In genomic region chr5:124478873-124479204, GRCm38 (mm10) we compare ENCODE assay signal across 8 mouse cellular contexts. TPM values are rescaled to one million over a fixed set of nuclear protein-coding genes. Genes with fewer than 3 reads are reported as not detected.
A peak's percentile ranks its signal among the peaks of the same experiment; 100 is the strongest.
DNase-seq lines count a peak whose midpoint lies in the region; ATAC-seq and TF ChIP-seq lines count a peak whose summit lies in the region.

No protein-coding gene starts in this region.

- TF ChIP-seq EP300 in CH12.LX (IDR thresholded peaks at IDR 0.05; ENCODE audit: low read length), result no peak
- no peak for TF ChIP-seq EP300 in liver, embryonic 14.5 days (IDR thresholded peaks at IDR 0.05; ENCODE audit: low read depth)

- 0 out of 2 replicates have a peak overlapping the region, but pooled peaks have one; percentile 66 for H3K4me3 ChIP-seq in heart, embryonic 13.5 days
- peak overlapping the region; percentile 21 to 44 (median 37) for H3K4me3 ChIP-seq in CH12.LX (replicated peaks in 1 of 3; ENCODE audit: low read depth in 2 of 3, low read length in 2 of 3, poor library complexity in 1 of 3)
- no peak overlapping the region; the same call in 1 of the 2 replicates for H3K4me3 ChIP-seq in embryonic facial prominence, embryonic 14.5 days (ENCODE audit: low read depth, low read length)
- H3K4me3 ChIP-seq in liver, embryonic 14.5 days (ENCODE audit: insufficient read depth in 1 of 2, low read depth in 2 of 2, low read length in 2 of 2), result no peak overlapping the region

- peak overlapping the region; percentile 83 for H3K27ac ChIP-seq in heart, embryonic 13.5 days (replicated peaks)
- H3K27ac ChIP-seq in CH12.LX (ENCODE audit: insufficient read depth, low read depth), result peak overlapping the region; percentile 94
- peak overlapping the region; percentile 90 for H3K27ac ChIP-seq in embryonic facial prominence, embryonic 14.5 days (replicated peaks; ENCODE audit: low read depth, low read length)
- H3K27ac ChIP-seq in liver, embryonic 14.5 days, result no peak overlapping the region; the same call in 1 of the 2 replicates

- peaks cover 29% of the 10 kb centered on the region for H3K4me1 ChIP-seq in heart, embryonic 13.5 days
- peaks cover 3 to 24% of the 10 kb centered on the region in 2 experiments; a peak in 3 of 4 replicates for H3K4me1 ChIP-seq in CH12.LX (ENCODE audit: control insufficient read depth in 1 of 2, insufficient read depth in 2 of 2)
- peaks cover 10% of the 10 kb centered on the region; the same call in 1 of the 2 replicates for H3K4me1 ChIP-seq in embryonic facial prominence, embryonic 14.5 days (ENCODE audit: control insufficient read depth, insufficient read depth, low read length)
- peaks cover 0 to 20% of the 10 kb centered on the region in 2 experiments; a peak in 3 of 4 replicates for H3K4me1 ChIP-seq in liver, embryonic 14.5 days (replicated peaks; ENCODE audit: control insufficient read depth in 2 of 2, insufficient read depth in 2 of 2, low read length in 1 of 2)

- peaks cover 35% of the 10 kb centered on the region for H3K79me2 ChIP-seq in CH12.LX (replicated peaks; ENCODE audit: control insufficient read depth, extremely low read depth, insufficient read depth, poor library complexity, severe bottlenecking)

- H3K36me3 ChIP-seq in heart, embryonic 13.5 days, result no peaks in the 10 kb centered on the region
- peaks cover 9 to 17% of the 10 kb centered on the region in 2 experiments for H3K36me3 ChIP-seq in CH12.LX (replicated peaks in 1 of 2; ENCODE audit: control insufficient read depth in 1 of 2, insufficient read depth in 1 of 2, low read length in 1 of 2)
- no peaks in the 10 kb centered on the region for H3K36me3 ChIP-seq in embryonic facial prominence, embryonic 14.5 days (ENCODE audit: control insufficient read depth, insufficient read depth, low read length)
- no peaks in the 10 kb centered on the region for H3K36me3 ChIP-seq in liver, embryonic 14.5 days (replicated peaks; ENCODE audit: control insufficient read depth, insufficient read depth, low read depth)

- H3K9ac ChIP-seq in heart, embryonic 13.5 days, result peak overlapping the region; percentile 58; the same call in 1 of the 2 replicates
- peak overlapping the region; percentile 83 for H3K9ac ChIP-seq in CH12.LX (ENCODE audit: insufficient read depth, low read depth)
- 0 out of 2 replicates have a peak overlapping the region, but pooled peaks have one; percentile 28 for H3K9ac ChIP-seq in embryonic facial prominence, embryonic 14.5 days (ENCODE audit: low read depth, low read length)
- H3K9ac ChIP-seq in liver, embryonic 14.5 days (replicated peaks), result no peak overlapping the region; the same call in 1 of the 2 replicates

- no peak for TF ChIP-seq RAD21 in CH12.LX (IDR thresholded peaks at IDR 0.05; ENCODE audit: low read depth, low read length)

- peak overlapping the region; percentile 86 for H3K4me2 ChIP-seq in heart, embryonic 13.5 days
- H3K4me2 ChIP-seq in CH12.LX (ENCODE audit: insufficient read depth, low read depth, poor library complexity, severe bottlenecking), result peak overlapping the region; percentile 59
- peak overlapping the region; percentile 48 for H3K4me2 ChIP-seq in embryonic facial prominence, embryonic 14.5 days (ENCODE audit: low read depth, low read length)
- peak overlapping the region; percentile 71 for H3K4me2 ChIP-seq in liver, embryonic 14.5 days (ENCODE audit: low read depth)

- 59% methylated on average over 1 of the region's 1 CpGs for WGBS in heart, embryonic 13.5 days
- 81% methylated on average over 1 of the region's 1 CpGs for WGBS in embryonic facial prominence, embryonic 14.5 days
- WGBS in liver, embryonic 14.5 days (ENCODE audit: insufficient replicate concordance), result 59% methylated on average over 1 of the region's 1 CpGs

- dilution Hi-C loops in CH12.LX (cut with MboI; ENCODE audit: extremely low pct_ligation_motif_present, extremely low pct_unique_long_range_greater_than_20kb, low sequenced_read_pairs), result no loop called here

- H3K27me3 ChIP-seq in heart, embryonic 13.5 days (replicated peaks), result no peaks in the 10 kb centered on the region
- no peaks in the 10 kb centered on the region for H3K27me3 ChIP-seq in CH12.LX (replicated peaks)
- no peaks in the 10 kb centered on the region for H3K27me3 ChIP-seq in embryonic facial prominence, embryonic 14.5 days (replicated peaks; ENCODE audit: control insufficient read depth, insufficient read depth, low read length)
- no peaks in the 10 kb centered on the region for H3K27me3 ChIP-seq in liver, embryonic 14.5 days (ENCODE audit: control insufficient read depth, insufficient read depth, low read length)

- no peak for DNase-seq in heart, adult 18-20 months
- no peak for DNase-seq in CH12.LX (ENCODE audit: extremely low read depth)
- no peak for DNase-seq in embryonic facial prominence, embryonic 14.5 days (ENCODE audit: low spot score)
- no peak for DNase-seq in liver, embryonic 14.5 days (ENCODE audit: low read depth in 3 of 3, low spot score in 3 of 3)
- DNase-seq in retina, embryonic 14.5 days (ENCODE audit: low spot score), result no peak
- no peak for DNase-seq in frontal cortex, postnatal 36 days (ENCODE audit: low spot score in 2 of 2)
- DNase-seq in adrenal gland, adult 18-20 months (ENCODE audit: low spot score in 2 of 2), result no peak

- no peak for ATAC-seq in heart, embryonic 13.5 days (ENCODE audit: extremely low read depth, insufficient number of reproducible peaks, low FRiP score, low TSS enrichment)
- ATAC-seq in embryonic facial prominence, embryonic 14.5 days (ENCODE audit: low read depth), result no peak
- no peak for ATAC-seq in liver, embryonic 14.5 days (ENCODE audit: insufficient read depth)

- no peak for TF ChIP-seq POLR2A in CH12.LX (IDR thresholded peaks at IDR 0.05; ENCODE audit: low read depth, low read length)

- H3K9me3 ChIP-seq in heart, embryonic 13.5 days, result no peaks in the 10 kb centered on the region
- H3K9me3 ChIP-seq in CH12.LX (replicated peaks; ENCODE audit: low read length), result peaks cover 5% of the 10 kb centered on the region
- no peaks in the 10 kb centered on the region for H3K9me3 ChIP-seq in embryonic facial prominence, embryonic 14.5 days (ENCODE audit: control insufficient read depth, low read length)
- no peaks in the 10 kb centered on the region for H3K9me3 ChIP-seq in liver, embryonic 14.5 days (ENCODE audit: control insufficient read depth, low read length)

- in situ Hi-C loops in CH12.LX (cut with MboI; ENCODE audit: low pct_ligation_motif_present, low pct_unique_long_range_greater_than_20kb, low sequenced_read_pairs), result loop anchor here (5.0 kb wide), 1 partner anchor 42 kb away; the partner anchor contains the start of gene Kmt5a

- no peak for TF ChIP-seq CTCF in CH12.LX (conservative IDR thresholded peaks at IDR 0.05 in 1 of 2, IDR thresholded peaks at IDR 0.05 in 1 of 2; ENCODE audit: low read depth in 2 of 2, low read length in 2 of 2)
- TF ChIP-seq CTCF in liver, embryonic 14.5 days (IDR thresholded peaks at IDR 0.05; ENCODE audit: low read depth), result no peak

RNA-seq across cellular contexts. Expression of gene Rilpl2, which starts 0.7 kb away (rescaled TPM):
- polyA plus RNA-seq in heart, embryonic 13.5 days (2015; fragmentation: Nextera tagmentation; extraction: Ambion mirVana), result 12.3 and 14.8 TPM in 2 replicates
- total RNA-seq in heart, adult 18-20 months (2021), result 1 to 10 TPM; 6.9 to 7.1 TPM
- 393 and 482 TPM in 2 replicates for total RNA-seq in CH12.LX (2012; rRNA removed)
- 415 and 425 TPM in 2 replicates for total RNA-seq in CH12.LX (2014; rRNA removed)
- 354 and 405 TPM in 2 replicates for polyA plus RNA-seq in CH12.LX (2012; ENCODE audit: insufficient read length, low read depth)
- polyA plus RNA-seq in embryonic facial prominence, embryonic 14.5 days (2014; fragmentation: Nextera tagmentation; extraction: Ambion mirVana), result 33.6 and 34.8 TPM in 2 replicates
- polyA plus RNA-seq in liver, embryonic 14.5 days (2012; rRNA removed), result 5.9 and 8.1 TPM in 2 replicates
- 7.8 and 9.6 TPM in 2 replicates for polyA plus RNA-seq in liver, embryonic 14.5 days (2014; fragmentation: Nextera tagmentation; extraction: Ambion mirVana)
- 10 to 100 TPM; 22.3 TPM for total RNA-seq in adrenal gland, adult 18-20 months (2021)

RNA-seq across cellular contexts. Expression of gene Snrnp35, which starts 4.1 kb away (rescaled TPM):
- 22.9 and 23.9 TPM in 2 replicates for polyA plus RNA-seq in heart, embryonic 13.5 days (2015; fragmentation: Nextera tagmentation; extraction: Ambion mirVana)
- 10 to 100 TPM; 14.0 to 14.2 TPM for total RNA-seq in heart, adult 18-20 months (2021)
- total RNA-seq in CH12.LX (2012; rRNA removed), result 23.3 and 27.4 TPM in 2 replicates
- 13.9 and 14.9 TPM in 2 replicates for total RNA-seq in CH12.LX (2014; rRNA removed)
- polyA plus RNA-seq in CH12.LX (2012; ENCODE audit: insufficient read length, low read depth), result 29.0 and 36.3 TPM in 2 replicates
- 11.0 and 11.4 TPM in 2 replicates for polyA plus RNA-seq in embryonic facial prominence, embryonic 14.5 days (2014; fragmentation: Nextera tagmentation; extraction: Ambion mirVana)
- 3.0 and 7.4 TPM in 2 replicates for polyA plus RNA-seq in liver, embryonic 14.5 days (2012; rRNA removed)
- polyA plus RNA-seq in liver, embryonic 14.5 days (2014; fragmentation: Nextera tagmentation; extraction: Ambion mirVana), result 4.5 and 5.8 TPM in 2 replicates
- total RNA-seq in adrenal gland, adult 18-20 months (2021), result 10 to 100 TPM; 20.8 to 21.9 TPM

RNA-seq across cellular contexts. Expression of gene Kmt5a, which starts 39.1 kb away (rescaled TPM):
- 26.7 and 34.4 TPM in 2 replicates for polyA plus RNA-seq in heart, embryonic 13.5 days (2015; fragmentation: Nextera tagmentation; extraction: Ambion mirVana)
- total RNA-seq in heart, adult 18-20 months (2021), result 100 to 1,000 TPM; 205 to 229 TPM
- total RNA-seq in CH12.LX (2012; rRNA removed) (55.3 and 64.6 TPM in 2 replicates), CH12.LX (2014; rRNA removed) (60.9 and 62.8 TPM in 2 replicates)
- 151 and 154 TPM in 2 replicates for polyA plus RNA-seq in CH12.LX (2012; ENCODE audit: insufficient read length, low read depth)
- polyA plus RNA-seq in embryonic facial prominence, embryonic 14.5 days (2014; fragmentation: Nextera tagmentation; extraction: Ambion mirVana), result 50.3 and 57.5 TPM in 2 replicates
- 47.6 and 58.6 TPM in 2 replicates for polyA plus RNA-seq in liver, embryonic 14.5 days (2012; rRNA removed)
- polyA plus RNA-seq in liver, embryonic 14.5 days (2014; fragmentation: Nextera tagmentation; extraction: Ambion mirVana), result 51.8 and 68.8 TPM in 2 replicates
- total RNA-seq in adrenal gland, adult 18-20 months (2021), result 100 to 1,000 TPM; 141 to 218 TPM

RNA-seq across cellular contexts. Expression of gene Rilpl1, which starts 52.4 kb away (rescaled TPM):
- 21.8 and 23.1 TPM in 2 replicates for polyA plus RNA-seq in heart, embryonic 13.5 days (2015; fragmentation: Nextera tagmentation; extraction: Ambion mirVana)
- total RNA-seq in heart, adult 18-20 months (2021), result 100 to 1,000 TPM; 174 to 192 TPM
- total RNA-seq in CH12.LX (2012; rRNA removed) (4.6 and 5.7 TPM in 2 replicates), CH12.LX (2014; rRNA removed) (1.8 and 3.1 TPM in 2 replicates)
- polyA plus RNA-seq in CH12.LX (2012; ENCODE audit: insufficient read length, low read depth), result 5.4 and 6.1 TPM in 2 replicates
- 27.0 and 29.6 TPM in 2 replicates for polyA plus RNA-seq in embryonic facial prominence, embryonic 14.5 days (2014; fragmentation: Nextera tagmentation; extraction: Ambion mirVana)
- 0.71 and 0.98 TPM in 2 replicates for polyA plus RNA-seq in liver, embryonic 14.5 days (2012; rRNA removed)
- 1.4 and 2.1 TPM in 2 replicates for polyA plus RNA-seq in liver, embryonic 14.5 days (2014; fragmentation: Nextera tagmentation; extraction: Ambion mirVana)
- total RNA-seq in adrenal gland, adult 18-20 months (2021), result 10 to 100 TPM; 13.1 to 17.6 TPM

RNA-seq across cellular contexts. Expression of gene Sbno1, which starts 53.0 kb away (rescaled TPM):
- 54.3 and 64.1 TPM in 2 replicates for polyA plus RNA-seq in heart, embryonic 13.5 days (2015; fragmentation: Nextera tagmentation; extraction: Ambion mirVana)
- total RNA-seq in heart, adult 18-20 months (2021), result 10 to 100 TPM; 61.1 to 66.0 TPM
- total RNA-seq in CH12.LX (2012; rRNA removed), result 38.3 and 44.2 TPM in 2 replicates
- total RNA-seq in CH12.LX (2014; rRNA removed), result 32.4 and 35.0 TPM in 2 replicates
- polyA plus RNA-seq in CH12.LX (2012; ENCODE audit: insufficient read length, low read depth), result 48.5 and 52.3 TPM in 2 replicates
- polyA plus RNA-seq in embryonic facial prominence, embryonic 14.5 days (2014; fragmentation: Nextera tagmentation; extraction: Ambion mirVana), result 62.7 and 66.5 TPM in 2 replicates
- 9.0 and 12.6 TPM in 2 replicates for polyA plus RNA-seq in liver, embryonic 14.5 days (2012; rRNA removed)
- polyA plus RNA-seq in liver, embryonic 14.5 days (2014; fragmentation: Nextera tagmentation; extraction: Ambion mirVana), result 34.2 and 35.1 TPM in 2 replicates
- total RNA-seq in adrenal gland, adult 18-20 months (2021), result 10 to 100 TPM; 93.2 to 93.4 TPM

Comparison
In these comparisons a context has a peak if more than half of its experiments do, and no peak if none do; other contexts are left out.
1. H3K4me3 ChIP-seq: peak in heart, embryonic 13.5 days (single experiment) and CH12.LX (3 of 3); none in embryonic facial prominence, embryonic 14.5 days (single experiment) and liver, embryonic 14.5 days (0 of 2).
2. Peak in every context shown above with its lines, with median percentiles within 50 percentile points of each other: H3K4me2 ChIP-seq.